Mouse (Mus musculus) WW6 (cell line): ENCODE data around the gene Mrrf.
A peak's percentile ranks its signal among the peaks of the same experiment; 100 is the strongest.

Experiments
- DNase-seq: peaks from one replicate; pipeline ENCODE4 v3.0.0-alpha.2; 2013; ENCODE audit warnings: low read depth, low spot score

The Mrrf gene

DNA sequence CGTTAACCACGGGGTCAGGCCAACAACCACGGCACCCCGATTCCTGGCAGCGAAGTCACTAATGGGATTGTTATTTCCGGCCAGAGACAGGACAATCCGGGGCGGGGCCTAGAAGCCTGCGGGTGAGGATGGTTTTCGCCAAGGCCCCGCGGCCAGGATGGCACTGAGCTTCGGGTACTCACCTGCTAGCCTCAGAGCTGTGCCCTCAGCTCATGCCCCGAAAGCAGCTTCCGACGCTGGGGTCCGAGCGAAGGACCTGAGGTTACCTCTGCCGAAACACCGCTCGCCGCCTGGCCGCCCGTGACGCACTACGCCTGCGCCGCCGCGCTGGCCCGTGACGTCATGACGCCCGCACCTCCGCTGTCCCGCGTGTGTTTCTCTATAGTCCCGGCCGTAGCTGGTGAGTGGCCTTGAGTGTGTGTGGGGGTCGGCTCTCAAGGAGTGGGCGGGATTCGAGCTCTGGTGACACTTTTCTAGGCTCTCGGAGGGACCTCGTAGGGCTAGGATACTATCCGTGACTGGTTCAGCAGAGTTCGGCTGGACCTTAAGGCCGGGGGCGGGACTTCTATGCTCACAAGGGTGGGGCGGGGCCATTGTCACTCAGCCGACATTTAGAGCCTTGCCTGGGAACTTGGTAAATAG is at the start of gene Mrrf, which contains the start of gene Rbm18:
Gene Mrrf, plus strand, starts transcription at position 90 of the 642 bp plus-strand sequence.
Gene Rbm18, minus strand, starts transcription at position 474 of the 642 bp plus-strand sequence.
- peak; percentile 66 for DNase-seq

- no peak for DNase-seq
These were observed 47.0 kb upstream of the Mrrf start for GRCm38 (mm10) chr2:36089190-36089589.

GRCm38 (mm10) chr2:36090853-36091741 is 45.1 kb upstream of the Mrrf start:
- DNase-seq, result peak; percentile 92

GRCm38 (mm10) chr2:36092748-36093147 is 43.4 kb upstream of the Mrrf start:
- DNase-seq, result no peak

GRCm38 (mm10) chr2:36093301-36093700 is 42.9 kb upstream of the Mrrf start:
- DNase-seq, result no peak

- no peak for DNase-seq
These were observed 42.2 kb upstream of the Mrrf start for GRCm38 (mm10) chr2:36093914-36094475.

- DNase-seq, result no peak
These were observed 38.9 kb upstream of the Mrrf start for GRCm38 (mm10) chr2:36097129-36097815.

GRCm38 (mm10) chr2:36098021-36098420 is 38.2 kb upstream of the Mrrf start:
- DNase-seq, result no peak

DNA sequence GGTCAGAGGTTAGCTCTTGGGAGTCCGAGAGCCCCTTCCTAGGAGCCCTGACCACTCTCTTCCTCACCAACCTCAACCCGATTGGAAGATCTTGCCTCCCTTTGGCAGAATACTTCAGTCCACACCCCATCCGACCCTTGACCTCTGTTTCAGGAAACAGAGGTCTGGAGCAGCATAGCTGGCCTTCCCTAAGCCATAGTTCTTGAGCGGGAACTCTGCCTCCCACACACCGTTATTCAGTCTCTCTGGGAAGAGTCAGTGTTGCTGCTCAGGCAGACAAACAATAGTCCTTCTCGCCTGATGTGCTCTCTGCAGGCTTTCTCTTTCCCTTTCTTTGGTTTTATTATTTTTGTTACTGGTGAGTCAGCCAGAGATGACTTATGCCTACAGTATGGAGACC is 36.5 kb upstream of the Mrrf start:
- no peak for DNase-seq

GRCm38 (mm10) chr2:36101866-36102558 is 34.2 kb upstream of the Mrrf start:
- no peak for DNase-seq

DNA sequence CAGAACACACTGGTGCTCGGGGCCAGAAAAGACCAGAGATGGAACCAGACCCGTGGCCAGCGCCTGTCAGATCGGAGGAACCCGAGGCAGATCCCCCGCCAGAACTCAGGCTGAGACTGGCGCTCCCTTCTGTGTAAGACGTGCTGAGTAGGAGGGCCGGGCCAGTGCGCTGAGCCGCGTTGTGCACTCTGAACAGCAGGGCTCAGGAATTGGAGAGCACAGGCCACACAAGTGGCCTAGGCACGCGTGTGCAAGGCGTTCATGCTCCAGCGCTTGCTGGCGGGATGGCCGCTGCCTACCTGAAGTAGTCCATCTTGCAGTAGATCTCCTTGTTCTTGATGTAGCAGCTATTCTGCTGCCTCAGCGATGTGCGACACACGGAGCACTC is 33.6 kb upstream of the Mrrf start:
- DNase-seq, result no peak

DNA sequence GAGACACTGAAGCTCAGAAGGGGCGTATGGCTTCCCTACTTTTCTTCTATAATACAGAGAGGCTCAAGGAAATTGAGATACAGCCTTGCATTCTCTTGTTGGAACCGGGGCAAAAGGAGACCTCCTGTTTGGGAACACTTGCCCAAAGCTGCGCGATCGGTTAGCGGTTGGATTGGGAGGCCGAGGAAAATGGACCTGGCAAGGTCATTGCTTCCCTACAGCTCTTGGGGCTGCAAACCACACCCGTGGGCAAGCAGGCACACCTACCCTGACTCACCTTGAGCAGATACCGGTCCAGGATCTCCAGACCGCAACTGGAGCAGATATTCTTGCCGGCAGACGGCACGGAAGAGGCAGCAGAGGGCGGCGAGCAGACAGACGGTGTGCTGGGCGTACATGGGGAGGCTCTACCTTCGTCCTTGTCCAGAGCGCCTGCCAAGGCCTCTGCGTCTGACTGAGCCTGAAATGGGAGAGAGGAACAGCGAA is 33.1 kb upstream of the Mrrf start:
- no peak for DNase-seq

DNA sequence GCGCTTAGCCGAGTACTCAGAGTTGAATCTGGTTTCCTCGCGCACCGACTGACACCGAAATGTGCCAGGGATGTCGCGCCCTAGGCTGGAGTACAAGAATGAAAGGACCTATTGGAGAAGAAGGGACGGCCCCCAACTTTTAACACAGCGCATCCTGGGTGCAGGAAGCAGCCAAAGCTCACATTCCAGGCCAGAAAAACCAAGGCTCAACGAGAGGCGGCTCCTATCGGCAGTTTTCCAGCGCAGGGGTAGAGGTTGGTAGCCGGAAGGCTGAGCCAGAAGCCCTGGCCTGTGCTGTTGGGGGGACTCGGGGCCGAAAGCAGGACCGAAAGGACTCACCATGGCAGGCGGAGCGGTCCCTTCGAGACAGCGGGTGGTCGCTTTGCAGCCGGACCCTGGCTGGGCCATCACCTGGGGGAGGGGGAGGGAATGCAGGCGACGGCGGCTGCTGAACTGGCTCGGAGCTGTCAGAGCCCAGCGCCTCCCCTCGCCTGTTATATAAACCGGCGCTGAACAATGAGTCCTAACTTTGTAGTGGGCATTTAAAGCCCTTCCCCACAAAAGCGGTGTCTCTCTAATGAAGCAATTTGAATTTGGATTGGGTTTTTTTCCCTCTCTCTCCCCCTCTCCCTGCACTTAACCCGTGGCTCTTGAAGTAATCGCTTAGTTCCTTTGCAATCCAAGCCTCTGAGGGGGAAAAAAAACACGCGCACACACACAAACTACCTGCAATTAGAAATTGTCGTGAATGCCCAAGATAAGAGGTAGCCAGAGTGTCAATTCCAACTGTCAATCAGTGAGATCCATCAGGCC is 32.4 kb upstream of the Mrrf start:
- no peak for DNase-seq

DNA sequence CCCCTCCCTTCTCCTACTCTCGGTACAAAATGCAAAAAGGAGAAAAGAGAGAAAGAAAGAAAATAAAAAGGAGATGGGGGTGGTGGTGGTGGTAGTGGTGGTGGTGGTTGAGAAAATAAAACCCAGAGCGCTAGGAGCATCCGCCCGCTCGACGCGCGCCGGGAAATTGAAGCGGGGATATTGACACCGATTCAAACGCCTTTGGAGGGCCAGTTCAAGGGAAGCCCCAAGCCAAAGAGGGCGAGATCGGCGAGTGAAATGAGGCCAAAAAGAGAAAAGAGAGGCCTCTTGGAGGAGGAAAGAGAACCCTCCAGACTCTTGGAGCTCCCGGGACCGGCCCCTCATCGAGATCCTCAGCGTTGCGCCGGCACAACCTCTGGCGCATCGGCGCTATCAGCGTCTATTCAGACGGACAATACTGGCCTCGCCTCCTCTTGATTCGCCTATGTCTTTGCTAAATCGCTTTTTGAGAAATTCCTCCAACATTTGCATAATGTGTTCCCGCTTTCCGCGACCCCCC is 31.7 kb upstream of the Mrrf start:
- DNase-seq, result no peak

DNA sequence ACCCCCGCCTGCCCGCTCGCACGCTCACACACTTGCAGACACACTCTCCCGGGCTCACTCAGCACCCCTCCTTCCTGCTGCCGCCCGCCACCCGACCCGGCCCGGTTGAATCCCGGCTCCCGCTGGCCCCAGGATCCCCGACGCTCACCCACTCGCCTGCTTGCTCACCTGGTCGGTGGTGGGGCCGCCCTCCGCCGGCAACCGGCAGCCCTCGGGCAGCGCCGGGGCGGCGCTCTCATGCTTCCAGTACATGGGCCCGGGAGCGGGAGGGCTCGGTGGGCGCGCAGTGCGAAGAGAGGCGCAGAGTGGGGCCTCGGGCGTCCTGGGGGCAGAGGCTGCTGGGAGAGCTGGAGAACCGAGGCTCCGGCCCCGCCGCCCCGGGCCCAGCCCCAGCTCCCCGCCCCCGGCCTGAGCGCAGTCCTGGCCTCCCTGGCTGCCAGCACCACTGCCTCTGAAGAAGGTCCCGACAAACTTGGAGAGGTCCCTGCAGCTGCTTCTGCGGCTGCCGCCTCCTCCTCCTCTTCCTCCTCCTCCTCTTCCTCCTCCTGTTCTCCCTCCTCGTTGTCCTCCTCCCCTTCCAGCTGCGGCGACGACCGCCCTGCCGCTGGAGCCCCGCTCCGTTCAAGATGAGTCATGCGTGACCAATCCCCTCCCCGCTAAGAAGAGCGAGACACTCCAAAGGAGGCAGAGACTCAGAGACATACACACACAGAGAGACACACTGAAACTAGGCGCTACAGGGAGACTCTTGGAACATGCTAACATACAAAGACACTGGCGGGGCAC is 31.0 kb upstream of the Mrrf start, which contains the start of gene Lhx6:
Gene Lhx6, minus strand, starts transcription at position 453 of the 786 bp plus-strand sequence.
- DNase-seq, result no peak

DNA sequence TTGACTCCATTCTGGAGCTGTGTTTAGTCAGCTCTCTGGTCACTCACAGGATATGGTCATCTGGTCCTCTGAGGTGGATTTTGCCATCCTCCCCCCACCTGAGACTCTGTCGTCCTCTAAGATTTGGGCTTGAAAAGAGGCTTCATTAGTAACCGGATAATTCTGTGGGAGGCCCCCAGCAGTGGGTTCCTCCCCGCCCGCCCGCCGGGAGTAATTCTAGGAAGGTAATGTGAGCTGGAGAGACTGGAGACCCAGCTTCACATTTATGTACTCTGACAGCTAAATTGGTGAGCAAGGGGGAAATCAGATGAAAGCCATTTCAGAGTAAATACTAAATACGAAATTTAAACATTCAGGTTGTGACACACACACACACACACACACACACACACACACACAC is 27.6 kb upstream of the Mrrf start:
- no peak for DNase-seq

DNA sequence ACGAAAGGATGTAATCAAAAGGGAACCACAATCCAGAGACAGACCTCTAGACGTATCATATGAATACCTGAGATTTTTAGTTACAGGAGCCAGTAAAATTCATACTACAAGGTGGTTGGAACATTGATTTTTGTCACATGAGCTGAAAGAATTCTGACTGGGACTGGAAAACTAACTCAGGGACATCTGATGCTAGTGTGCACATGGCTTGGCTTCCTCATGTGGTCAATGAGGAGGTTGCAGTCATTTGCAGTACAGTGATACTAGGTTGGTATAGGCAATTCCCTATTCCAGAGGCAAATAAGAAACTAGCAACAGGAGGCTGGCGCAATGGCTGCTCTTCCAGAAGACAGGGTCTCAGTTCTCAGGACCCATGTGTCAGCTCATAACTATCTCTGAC is 23.6 kb upstream of the Mrrf start:
- DNase-seq, result no peak

DNA sequence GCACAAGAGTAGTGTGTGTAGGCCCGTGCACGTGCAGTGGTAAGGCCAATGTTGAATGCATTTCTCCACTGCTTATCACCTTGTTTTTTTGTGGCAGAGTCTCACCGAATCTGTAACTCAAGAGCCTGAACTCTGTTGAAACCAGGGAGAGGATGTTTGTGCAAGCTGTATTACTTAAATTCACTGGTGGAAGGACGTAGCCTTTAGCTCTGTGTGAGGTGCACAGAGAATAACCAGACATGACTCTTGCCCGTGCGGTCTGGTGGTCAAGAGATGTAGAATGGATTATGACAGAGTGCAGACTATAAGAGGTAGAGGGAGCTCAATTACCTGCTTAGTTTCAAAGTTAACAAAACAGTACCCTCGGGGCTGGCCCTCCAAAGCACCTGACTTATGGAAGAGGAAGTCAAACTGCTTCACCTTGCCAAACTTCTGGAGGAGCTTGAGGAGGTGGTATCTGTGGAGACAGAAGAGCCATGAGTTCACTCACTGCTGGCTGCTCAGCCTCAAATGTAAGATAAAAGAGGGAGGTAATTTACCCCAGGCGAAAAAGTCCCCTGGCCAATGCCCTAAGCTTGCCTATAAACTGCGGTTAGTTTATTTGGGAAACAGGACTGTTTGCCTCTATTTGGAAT is 9.3 kb upstream of the Mrrf start:
- DNase-seq, result no peak

- no peak for DNase-seq
These were observed 8.2 kb upstream of the Mrrf start for GRCm38 (mm10) chr2:36127973-36128372.
